Mouse (Mus musculus): Measurements from ENCODE around the gene Ercc2. TPM values are rescaled to one million over a fixed set of nuclear protein-coding genes. Genes with fewer than 3 reads are reported as not detected.

Gene Ercc2
- 16.9 and 18.3 TPM in 2 replicates for polyA plus RNA-seq (2015; fragmentation: Nextera tagmentation; extraction: Ambion mirVana)

GRCm38 (mm10) chr7:19381377-19382165 is at the start of gene Ercc2:
Gene Ercc2, plus strand, starts transcription at chr7:19382010.
- H3K27ac ChIP-seq (replicated peaks) = no peak within 1 kb of the TSS

GRCm38 (mm10) chr7:19332709-19333352 is 49.0 kb upstream of the Ercc2 start:
- H3K4me2 ChIP-seq (replicated peaks) = peak overlapping the region; percentile 88
- no peaks in the 10 kb centered on the region for H3K36me3 ChIP-seq
- ATAC-seq (ENCODE audit: insufficient number of reproducible peaks, low FRiP score, low TSS enrichment, low read depth) = peak; percentile 64; the same call in 1 of the 2 replicates
- H3K4me1 ChIP-seq = peaks cover 7% of the 10 kb centered on the region; the same call in 1 of the 2 replicates
- H3K9ac ChIP-seq = peak overlapping the region; percentile 74
- H3K27me3 ChIP-seq = no peaks in the 10 kb centered on the region
- H3K4me3 ChIP-seq (replicated peaks) = peak overlapping the region; percentile 61
- 1% methylated on average over 52 of the region's 52 CpGs for WGBS
- no peaks in the 10 kb centered on the region for H3K9me3 ChIP-seq (replicated peaks)
- H3K27ac ChIP-seq (replicated peaks) = peak overlapping the region; percentile 58

More at GRCm38 (mm10) chr7:19381377-19382165, at the start of gene Ercc2:
- peaks cover 16% of the 10 kb centered on the region for H3K4me1 ChIP-seq
- no peaks in the 10 kb centered on the region for H3K27me3 ChIP-seq
- peaks cover 43% of the 10 kb centered on the region for H3K36me3 ChIP-seq
- H3K4me3 ChIP-seq (replicated peaks) = peak within 1 kb of the TSS; percentile 94
- peak within 1 kb of the TSS; percentile 77 for H3K9ac ChIP-seq
- H3K4me2 ChIP-seq (replicated peaks) = peak within 1 kb of the TSS; percentile 68
- 6% methylated on average over 48 of the region's 48 CpGs for WGBS
- no peaks in the 10 kb centered on the region for H3K9me3 ChIP-seq (replicated peaks)
- peak; percentile 90 for ATAC-seq (ENCODE audit: insufficient number of reproducible peaks, low FRiP score, low TSS enrichment, low read depth)

GRCm38 (mm10) chr7:19335583-19335982 is 46.2 kb upstream of the Ercc2 start:
- H3K4me1 ChIP-seq = peaks cover 5% of the 10 kb centered on the region; the same call in 1 of the 2 replicates
- H3K4me3 ChIP-seq (replicated peaks) = no peak overlapping the region
- H3K9ac ChIP-seq = no peak overlapping the region
- no peaks in the 10 kb centered on the region for H3K36me3 ChIP-seq
- no peak for ATAC-seq (ENCODE audit: insufficient number of reproducible peaks, low FRiP score, low TSS enrichment, low read depth)
- 35% methylated on average over 3 of the region's 3 CpGs for WGBS
- no peak overlapping the region for H3K27ac ChIP-seq (replicated peaks)
- H3K9me3 ChIP-seq (replicated peaks) = no peaks in the 10 kb centered on the region
- H3K4me2 ChIP-seq (replicated peaks) = no peak overlapping the region
- H3K27me3 ChIP-seq = no peaks in the 10 kb centered on the region

DNA sequence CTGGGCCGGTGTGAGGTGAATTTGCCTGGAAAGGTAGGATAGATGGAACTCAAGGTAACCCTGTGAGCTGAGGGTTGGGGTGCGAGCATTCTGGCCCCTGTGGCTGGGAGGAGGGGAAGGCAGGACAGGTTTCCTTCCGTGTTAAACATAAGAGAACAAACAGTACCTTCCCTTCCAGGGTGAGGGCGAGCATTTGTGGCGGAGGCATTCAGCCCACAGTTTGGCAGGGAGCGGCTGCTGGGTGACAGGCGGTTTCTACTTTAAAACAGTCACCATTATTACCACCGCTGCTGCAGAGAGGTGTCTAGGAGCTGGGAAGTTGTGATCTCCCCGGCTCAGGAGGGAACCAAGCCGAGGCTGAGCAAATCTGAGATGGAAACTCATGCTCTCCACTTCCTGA is 44.7 kb upstream of the Ercc2 start:
- Histone ChIP-seq H3K4me1 (peaks cover 15% of the 10 kb centered on the region), H3K36me3 (no peaks in the 10 kb centered on the region), H3K27ac (replicated peaks) (no peak overlapping the region), H3K9me3 (replicated peaks) (no peaks in the 10 kb centered on the region), H3K4me3 (replicated peaks) (no peak overlapping the region), H3K27me3 (peaks cover 10% of the 10 kb centered on the region; the same call in 1 of the 2 replicates), H3K4me2 (replicated peaks) (no peak overlapping the region), H3K9ac (no peak overlapping the region)
- WGBS = 59% methylated on average over 10 of the region's 10 CpGs
- ATAC-seq (ENCODE audit: insufficient number of reproducible peaks, low FRiP score, low TSS enrichment, low read depth) = no peak

- no peaks in the 10 kb centered on the region for H3K9me3 ChIP-seq (replicated peaks)
- no peak overlapping the region for H3K4me2 ChIP-seq (replicated peaks)
- ATAC-seq (ENCODE audit: insufficient number of reproducible peaks, low FRiP score, low TSS enrichment, low read depth) = no peak
- no peak overlapping the region for H3K4me3 ChIP-seq (replicated peaks)
- WGBS = 54% methylated on average over 2 of the region's 2 CpGs
- no peak overlapping the region for H3K27ac ChIP-seq (replicated peaks)
- H3K4me1 ChIP-seq = peaks cover 20% of the 10 kb centered on the region
- H3K9ac ChIP-seq = no peak overlapping the region
- H3K27me3 ChIP-seq = peaks cover 11% of the 10 kb centered on the region; the same call in 1 of the 2 replicates
- no peaks in the 10 kb centered on the region for H3K36me3 ChIP-seq
These were observed 43.8 kb upstream of the Ercc2 start for GRCm38 (mm10) chr7:19338060-19338459.

DNA sequence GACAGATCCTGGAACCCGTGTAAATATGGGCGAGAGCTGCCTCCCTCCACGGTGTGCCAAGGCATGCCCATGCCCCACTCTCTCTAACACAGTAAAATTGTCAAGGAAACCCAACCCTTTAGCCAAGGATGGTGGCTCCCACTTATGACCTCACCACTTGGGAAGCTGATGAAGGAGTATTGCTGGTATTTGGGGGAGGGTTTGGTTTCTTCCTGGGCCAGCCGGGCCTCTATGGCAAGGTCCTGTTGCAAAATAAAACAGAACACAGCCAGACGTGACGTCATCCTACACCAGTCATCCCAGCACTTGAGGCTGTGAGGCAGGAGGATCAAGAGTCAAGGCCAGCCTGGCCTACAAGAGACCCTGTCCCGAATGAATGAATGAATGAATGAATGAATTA is 43.2 kb upstream of the Ercc2 start:
- Histone ChIP-seq H3K9me3 (replicated peaks) (no peaks in the 10 kb centered on the region), H3K36me3 (no peaks in the 10 kb centered on the region), H3K27me3 (peaks cover 11% of the 10 kb centered on the region; the same call in 1 of the 2 replicates), H3K4me1 (peaks cover 23% of the 10 kb centered on the region), H3K4me2 (replicated peaks) (no peak overlapping the region), H3K9ac (no peak overlapping the region), H3K27ac (replicated peaks) (no peak overlapping the region), H3K4me3 (replicated peaks) (no peak overlapping the region)
- 61% methylated on average over 7 of the region's 7 CpGs for WGBS
- ATAC-seq (ENCODE audit: insufficient number of reproducible peaks, low FRiP score, low TSS enrichment, low read depth) = no peak

GRCm38 (mm10) chr7:19341250-19341649 is 40.6 kb upstream of the Ercc2 start:
- Histone ChIP-seq H3K9ac (no peak overlapping the region), H3K4me2 (replicated peaks) (peak overlapping the region; percentile 91), H3K27ac (replicated peaks) (no peak overlapping the region), H3K27me3 (peaks cover 11% of the 10 kb centered on the region; the same call in 1 of the 2 replicates), H3K4me1 (peaks cover 39% of the 10 kb centered on the region), H3K9me3 (replicated peaks) (no peaks in the 10 kb centered on the region), H3K36me3 (no peaks in the 10 kb centered on the region), H3K4me3 (replicated peaks) (no peak overlapping the region)
- ATAC-seq (ENCODE audit: insufficient number of reproducible peaks, low FRiP score, low TSS enrichment, low read depth) = no peak
- WGBS = 22% methylated on average over 10 of the region's 10 CpGs

- Histone ChIP-seq H3K9me3 (replicated peaks) (no peaks in the 10 kb centered on the region), H3K27me3 (peaks cover 11% of the 10 kb centered on the region; the same call in 1 of the 2 replicates), H3K9ac (peak overlapping the region; percentile 39), H3K4me2 (replicated peaks) (peak overlapping the region; percentile 91), H3K36me3 (no peaks in the 10 kb centered on the region), H3K4me1 (peaks cover 39% of the 10 kb centered on the region), H3K4me3 (replicated peaks) (peak overlapping the region; percentile 49), H3K27ac (replicated peaks) (no peak overlapping the region; the same call in 1 of the 2 replicates)
- ATAC-seq (ENCODE audit: insufficient number of reproducible peaks, low FRiP score, low TSS enrichment, low read depth) = peak; percentile 21; the same call in 1 of the 2 replicates
- 1% methylated on average over 41 of the region's 41 CpGs for WGBS
These were observed 39.9 kb upstream of the Ercc2 start for GRCm38 (mm10) chr7:19341761-19342409.

GRCm38 (mm10) chr7:19342481-19343027 is 39.3 kb upstream of the Ercc2 start:
- H3K4me2 ChIP-seq (replicated peaks) = peak overlapping the region; percentile 91
- peak overlapping the region; percentile 49 for H3K4me3 ChIP-seq (replicated peaks)
- under 1% methylated on average over 27 of the region's 27 CpGs for WGBS
- no peaks in the 10 kb centered on the region for H3K36me3 ChIP-seq
- H3K4me1 ChIP-seq = peaks cover 39% of the 10 kb centered on the region
- H3K27ac ChIP-seq (replicated peaks) = no peak overlapping the region; the same call in 1 of the 2 replicates
- no peaks in the 10 kb centered on the region for H3K9me3 ChIP-seq (replicated peaks)
- peaks cover 11% of the 10 kb centered on the region; the same call in 1 of the 2 replicates for H3K27me3 ChIP-seq
- no peak for ATAC-seq (ENCODE audit: insufficient number of reproducible peaks, low FRiP score, low TSS enrichment, low read depth)
- peak overlapping the region; percentile 39 for H3K9ac ChIP-seq

- Histone ChIP-seq H3K9me3 (replicated peaks) (no peaks in the 10 kb centered on the region), H3K9ac (no peak overlapping the region), H3K36me3 (peaks cover 4% of the 10 kb centered on the region), H3K27me3 (peaks cover 11% of the 10 kb centered on the region; the same call in 1 of the 2 replicates), H3K4me2 (replicated peaks) (peak overlapping the region; percentile 91), H3K4me3 (replicated peaks) (peak overlapping the region; percentile 49), H3K27ac (replicated peaks) (no peak overlapping the region), H3K4me1 (peaks cover 39% of the 10 kb centered on the region)
- under 1% methylated on average over 11 of the region's 11 CpGs for WGBS
- no peak for ATAC-seq (ENCODE audit: insufficient number of reproducible peaks, low FRiP score, low TSS enrichment, low read depth)
These were observed 38.5 kb upstream of the Ercc2 start for GRCm38 (mm10) chr7:19343210-19343808.

Data from embryonic facial prominence, embryonic 15.5 days (tissue).